Mouse (Mus musculus) heart, postnatal 0 days (tissue): Measurements from ENCODE around the gene Mid1.
"Not testable (repeated sequence)": the region's sequence is repeated elsewhere in the genome, so short reads cannot be mapped to it uniquely, and the experiment has no call there.

ENCODE experiments used
- CTCF ChIP-seq: IDR thresholded peaks from 2 replicates; pipeline ENCODE4 v1.5.1; 2016; ENCODE audit warnings: antibody characterized with exemption, control low read depth, low read depth
- EP300 ChIP-seq: IDR thresholded peaks from 2 replicates; pipeline ENCODE4 v1.6.1; 2016; ENCODE audit warnings: antibody characterized with exemption, low read depth

DNA sequence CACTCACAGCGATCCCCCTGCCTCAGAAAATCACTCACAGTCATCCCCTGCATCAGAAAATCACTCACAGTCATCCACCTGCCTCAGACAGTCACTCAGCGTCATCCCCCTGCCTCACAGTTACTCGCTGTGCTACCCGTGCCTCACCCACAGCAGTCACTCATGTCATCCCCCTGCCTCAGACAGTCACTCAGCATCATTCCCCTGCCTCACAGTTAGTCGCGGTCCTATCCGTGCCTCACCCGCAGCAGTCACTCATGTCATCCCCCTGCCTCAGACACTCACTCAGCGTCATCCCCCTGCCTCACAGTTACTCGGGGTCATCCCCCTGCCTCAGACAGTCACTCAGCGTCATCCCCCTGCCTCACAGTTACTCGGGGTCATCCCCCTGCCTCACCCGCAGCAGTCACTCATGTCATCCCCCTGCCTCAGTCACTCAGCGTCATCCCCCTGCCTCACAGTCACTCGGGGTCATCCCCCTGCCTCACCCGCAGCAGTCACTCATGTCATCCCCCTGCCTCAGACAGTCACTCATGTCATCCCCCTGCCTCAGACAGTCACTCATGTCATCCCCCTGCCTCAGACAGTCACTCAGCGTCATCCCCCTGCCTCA is 311.0 kb downstream of the Mid1 start:
- not testable (repeated sequence) for TF ChIP-seq CTCF, EP300
